Mouse (Mus musculus) naive thymus-derived CD4-positive, alpha-beta T cell, adult 5 months (primary cell): Measurements from ENCODE around the gene Tuba1b. TPM values are rescaled to one million over a fixed set of nuclear protein-coding genes. Genes with fewer than 3 reads are reported as not detected.

Source experiments
- polyA plus RNA-seq: library from polyadenylated mRNA; unstranded; fragments of 100-300 nt; shearing (Covaris generic); gene quantifications from one replicate; pipeline ENCODE4 v1.2.1, GENCODE M21; 2017

The Tuba1b gene
- 277 TPM for polyA plus RNA-seq

DNA sequence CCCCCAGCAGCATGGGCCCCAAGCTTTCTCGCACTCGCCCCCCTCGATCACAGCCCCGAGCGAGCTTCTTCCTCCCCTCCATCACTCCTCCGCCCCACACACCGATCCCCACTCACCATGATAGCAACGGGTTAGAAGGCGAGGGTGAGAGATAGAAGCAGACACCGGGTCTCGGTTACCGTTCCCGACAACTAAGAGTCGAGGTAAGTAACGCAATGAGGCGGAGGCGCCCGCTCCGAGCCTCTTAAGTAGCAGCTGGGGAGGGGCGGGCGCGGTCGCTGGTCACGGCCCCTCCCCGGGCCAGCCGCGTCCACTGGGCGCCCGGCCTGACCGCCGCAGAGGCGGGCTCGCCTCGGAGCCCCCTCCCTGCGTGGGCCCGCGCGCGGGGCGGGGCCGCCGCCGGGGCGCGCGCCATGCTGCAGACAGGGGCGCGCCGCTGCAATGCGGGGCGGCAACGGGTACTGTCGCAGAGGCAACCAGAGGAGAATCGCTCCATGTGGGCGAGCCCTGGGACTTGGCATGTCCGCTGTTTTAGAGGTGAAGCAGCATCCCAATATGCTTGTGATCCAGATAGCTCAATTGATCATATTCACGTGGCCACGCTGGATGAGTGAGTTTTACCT, at the start of gene Tuba1b:
Tuba1b (minus strand) TSS at position 349 of the 623 bp plus-strand sequence.

DNA sequence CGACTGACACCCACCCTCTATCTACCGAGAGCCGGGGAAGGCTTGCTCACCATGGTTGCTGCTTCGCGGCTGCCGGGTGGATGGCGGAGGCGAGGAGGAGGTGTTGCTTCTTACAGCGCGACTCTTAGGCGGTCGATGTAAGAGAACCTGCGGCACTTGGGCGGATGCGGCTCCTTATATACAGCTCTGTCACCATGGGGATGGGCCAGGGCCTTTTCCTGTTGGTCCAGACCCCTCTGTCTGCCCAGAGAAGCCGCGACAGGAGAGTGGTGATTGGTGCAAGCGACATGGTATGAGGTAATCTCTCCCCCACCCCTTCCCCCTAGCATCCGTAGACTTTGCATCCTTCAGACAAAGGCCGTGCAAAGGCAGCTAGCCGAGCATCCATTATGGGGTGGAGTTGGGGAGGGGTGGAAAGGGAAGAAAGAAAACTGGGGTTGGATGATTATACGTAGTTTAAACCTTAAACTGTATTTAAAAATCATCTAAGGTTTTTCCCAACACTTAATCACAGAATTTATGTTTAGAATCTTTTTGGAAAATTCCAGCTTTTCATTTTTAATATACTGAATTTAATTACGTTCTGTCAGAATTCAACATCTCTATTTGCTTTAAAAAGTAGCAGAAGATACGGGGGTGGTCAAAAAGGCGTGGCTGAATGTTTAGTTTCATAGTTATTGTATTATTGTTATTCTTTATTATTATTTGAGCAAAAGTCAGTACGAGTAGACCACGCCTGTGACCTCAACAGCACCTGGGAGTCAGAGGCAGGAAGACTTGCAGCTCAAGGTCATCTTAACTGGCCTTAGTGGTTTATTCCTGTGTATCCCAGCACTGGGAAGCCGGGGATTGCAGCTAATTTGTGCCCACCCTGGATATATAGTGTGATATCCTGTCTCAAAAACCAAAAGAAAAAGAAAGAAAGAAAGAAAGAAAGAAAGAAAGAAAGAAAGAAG, 19.3 kb upstream of the Tuba1b start, which contains the start of the genes Gm49450 and Tuba1a:
Gm49450 (minus strand) TSS at position 151 of the 956 bp plus-strand sequence.
Tuba1a (minus strand) TSS at position 303 of the 956 bp plus-strand sequence.

DNA sequence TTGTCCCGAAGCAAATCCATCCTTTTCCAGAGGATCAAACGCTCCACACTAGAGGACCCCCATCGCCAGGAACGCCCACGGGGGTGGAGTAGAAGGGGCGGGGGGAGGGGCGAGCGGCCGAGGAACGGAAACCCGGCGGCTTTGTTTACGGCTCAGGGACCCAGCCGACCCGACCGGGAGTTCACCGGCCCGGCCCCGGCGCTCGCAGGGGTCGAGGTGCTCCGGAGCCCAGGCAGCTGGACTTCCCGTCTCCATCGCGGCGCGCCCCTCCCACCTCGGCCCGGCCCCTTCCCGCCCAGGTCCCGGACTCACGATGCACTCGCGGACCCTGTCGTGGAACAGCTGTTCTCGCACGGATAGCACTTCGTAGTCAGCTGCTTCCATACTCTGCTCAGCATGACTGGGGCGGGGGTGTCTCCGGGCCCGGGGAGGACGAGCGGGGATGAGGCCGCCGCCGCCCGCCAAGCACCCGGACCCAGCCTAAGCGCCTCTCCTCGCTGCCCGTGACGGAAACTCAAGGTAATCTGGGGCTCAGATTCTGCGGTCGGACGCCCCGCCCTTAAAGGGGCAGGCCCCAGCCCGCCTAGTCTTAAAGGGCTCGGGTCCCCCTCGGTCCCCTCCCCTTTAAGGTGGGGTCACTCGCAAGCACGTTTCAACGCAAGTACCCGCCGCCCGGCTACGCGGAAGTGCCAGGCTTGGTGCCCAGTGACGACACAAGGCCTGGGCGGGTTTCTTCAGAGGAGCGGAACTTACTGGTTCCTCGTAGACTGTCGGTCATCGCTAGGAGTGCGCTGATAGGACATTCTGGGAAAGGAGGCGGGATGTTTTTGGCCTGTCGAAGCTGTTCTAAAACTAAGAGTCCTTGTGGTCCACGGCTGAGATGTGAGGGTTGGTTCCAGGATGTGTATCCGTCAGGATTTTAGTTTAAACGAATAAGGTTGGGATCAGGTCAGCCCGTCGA, 16.5 kb downstream of the Tuba1b start, which contains the start of gene Lmbr1l:
Lmbr1l (minus strand) TSS at position 694 of the 961 bp plus-strand sequence.

GRCm38 (mm10) chr15:98897928-98898800, 36.2 kb downstream of the Tuba1b start, which contains the start of gene Dhh:
Gene Dhh, minus strand, starts transcription at chr15:98898540.

GRCm38 (mm10) chr15:98893940-98894745, 40.2 kb downstream of the Tuba1b start, which contains the start of gene Rhebl1:
Gene Rhebl1, minus strand, starts transcription at chr15:98894540.

Other genes with a start within 250 kb of the Tuba1b start
- not detected for gene Ccdc65, start 226.4 kb downstream of the Tuba1b start, polyA plus RNA-seq
- 0.81 TPM for gene Fkbp11, start 206.4 kb downstream of the Tuba1b start, polyA plus RNA-seq
- 120 TPM for gene Arf3, start 171.4 kb downstream of the Tuba1b start, polyA plus RNA-seq
- not detected for gene Wnt10b, start 156.4 kb downstream of the Tuba1b start, polyA plus RNA-seq
- not detected for gene Wnt1, start 144.7 kb downstream of the Tuba1b start, polyA plus RNA-seq
- gene Ddn, start 125.1 kb downstream of the Tuba1b start, polyA plus RNA-seq = not detected
- 121 TPM for gene Prkag1, start 103.0 kb downstream of the Tuba1b start, polyA plus RNA-seq
- 32.4 TPM for gene Kmt2d, start 63.4 kb downstream of the Tuba1b start, polyA plus RNA-seq
- 39.4 TPM for gene Rhebl1, start 40.0 kb downstream of the Tuba1b start, polyA plus RNA-seq
- gene Dhh, start 36.0 kb downstream of the Tuba1b start, polyA plus RNA-seq = not detected
- 152 TPM for gene Lmbr1l, start 16.3 kb downstream of the Tuba1b start, polyA plus RNA-seq
- not detected for gene Gm49450, start 19.0 kb upstream of the Tuba1b start, polyA plus RNA-seq
- 197 TPM for gene Tuba1a, start 19.1 kb upstream of the Tuba1b start, polyA plus RNA-seq
- gene Tuba1c, start 95.3 kb upstream of the Tuba1b start, polyA plus RNA-seq = 27.1 TPM
- not detected for gene Prph, start 120.6 kb upstream of the Tuba1b start, polyA plus RNA-seq
- gene Troap, start 140.0 kb upstream of the Tuba1b start, polyA plus RNA-seq = not detected
- gene C1ql4, start 153.3 kb upstream of the Tuba1b start, polyA plus RNA-seq = not detected
- 0.37 TPM for gene Dnajc22, start 158.6 kb upstream of the Tuba1b start, polyA plus RNA-seq
- gene Spats2, start 191.4 kb upstream of the Tuba1b start, polyA plus RNA-seq = 0.68 TPM